Mouse (Mus musculus) liver, embryonic 14.5 days (tissue): ENCODE results near the gene Gm9821.

ENCODE experiments used
- CTCF ChIP-seq: IDR thresholded peaks from 2 replicates; pipeline ENCODE4 v1.5.1; 2016; ENCODE audit warnings: antibody characterized with exemption, low read depth, control low read depth
- EP300 ChIP-seq: IDR thresholded peaks from 2 replicates; pipeline ENCODE4 v1.6.1; 2016; ENCODE audit warnings: antibody characterized with exemption, low read depth

DNA sequence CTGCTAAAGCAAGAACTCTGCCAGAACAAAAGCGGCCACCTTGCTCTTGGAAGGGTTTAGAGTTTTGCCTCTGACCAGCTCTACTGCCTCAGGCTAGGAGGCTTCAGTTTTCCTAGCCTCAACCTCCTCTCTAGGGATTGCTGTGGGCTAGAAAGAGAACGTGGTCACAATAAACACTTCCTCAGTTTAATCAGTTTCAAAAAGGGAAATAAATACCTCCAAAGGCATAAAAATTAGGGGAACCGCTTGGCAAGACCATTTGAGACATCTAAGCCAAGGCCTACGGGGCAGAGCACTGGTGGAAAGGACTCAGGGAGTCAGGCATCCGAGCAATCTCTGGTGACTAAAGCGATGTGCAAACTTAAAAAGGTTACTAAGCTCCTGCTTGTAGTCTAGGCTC is 10.4 kb downstream of the Gm9821 start:
- TF ChIP-seq CTCF, result no peak
- no peak for TF ChIP-seq EP300
